Mouse (Mus musculus): ENCODE data around the gene Rassf1. TPM values are rescaled to one million over a fixed set of nuclear protein-coding genes. Genes with fewer than 3 reads are reported as not detected.

Rassf1 gene
- polyA plus RNA-seq, 1 experiment: 15.9 TPM

- TF ChIP-seq GATA1 (IDR thresholded peaks at IDR 0.05; ENCODE audit: low read length): no peak
Observed at GRCm38 (mm10) chr9:107533791-107534407, 17.5 kb upstream of the Rassf1 start, which contains the start of gene Tmem115. Gene Tmem115 (plus strand): TSS chr9:107533945.

DNA sequence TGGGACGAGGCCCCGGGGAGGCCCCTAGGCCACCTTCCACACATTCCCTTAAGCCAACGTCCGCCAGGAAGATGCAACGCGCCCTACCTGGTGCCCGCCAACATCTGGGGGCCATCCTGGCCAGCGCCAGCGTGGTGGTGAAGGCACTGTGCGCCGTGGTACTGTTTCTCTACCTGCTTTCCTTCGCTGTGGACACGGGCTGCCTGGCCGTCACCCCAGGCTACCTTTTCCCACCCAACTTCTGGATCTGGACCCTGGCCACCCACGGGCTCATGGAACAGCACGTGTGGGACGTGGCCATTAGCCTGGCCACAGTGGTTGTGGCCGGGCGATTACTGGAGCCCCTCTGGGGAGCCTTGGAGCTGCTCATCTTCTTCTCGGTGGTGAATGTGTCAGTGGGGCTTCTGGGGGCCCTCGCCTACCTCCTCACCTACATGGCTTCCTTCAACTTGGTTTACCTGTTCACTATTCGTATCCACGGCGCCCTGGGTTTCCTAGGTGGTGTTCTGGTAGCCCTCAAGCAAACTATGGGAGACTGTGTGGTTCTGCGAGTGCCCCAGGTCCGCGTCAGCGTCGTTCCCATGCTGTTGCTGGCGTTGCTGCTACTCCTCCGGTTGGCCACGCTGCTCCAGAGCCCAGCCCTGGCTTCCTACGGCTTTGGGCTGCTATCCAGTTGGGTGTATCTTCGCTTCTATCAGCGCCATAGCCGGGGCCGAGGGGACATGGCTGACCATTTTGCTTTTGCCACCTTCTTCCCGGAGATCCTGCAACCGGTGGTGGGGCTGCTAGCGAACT lies 16.8 kb upstream of the Rassf1 start:
- TF ChIP-seq GATA1 (IDR thresholded peaks at IDR 0.05; ENCODE audit: low read length): no peak

DNA sequence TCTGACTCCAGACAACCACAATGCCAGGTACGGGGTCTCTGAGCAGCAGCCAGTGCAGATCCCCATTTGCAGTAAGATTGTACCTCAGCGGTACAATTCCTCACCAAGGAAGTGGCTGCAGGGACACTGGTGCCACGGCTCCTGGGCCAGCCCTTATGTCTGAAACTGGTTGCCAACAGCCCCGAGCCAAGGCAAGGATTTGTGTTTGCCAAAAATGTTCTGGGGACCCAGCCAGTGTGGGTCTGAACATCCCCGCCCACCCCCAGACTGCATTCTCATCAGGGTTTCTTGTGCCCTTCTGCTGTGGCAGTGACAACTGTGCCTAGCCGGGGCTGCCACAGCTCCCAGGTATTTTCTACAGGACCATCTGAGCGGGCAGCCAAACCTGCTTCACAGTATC lies 13.1 kb upstream of the Rassf1 start:
- TF ChIP-seq GATA1 (IDR thresholded peaks at IDR 0.05; ENCODE audit: low read length): no peak

DNA sequence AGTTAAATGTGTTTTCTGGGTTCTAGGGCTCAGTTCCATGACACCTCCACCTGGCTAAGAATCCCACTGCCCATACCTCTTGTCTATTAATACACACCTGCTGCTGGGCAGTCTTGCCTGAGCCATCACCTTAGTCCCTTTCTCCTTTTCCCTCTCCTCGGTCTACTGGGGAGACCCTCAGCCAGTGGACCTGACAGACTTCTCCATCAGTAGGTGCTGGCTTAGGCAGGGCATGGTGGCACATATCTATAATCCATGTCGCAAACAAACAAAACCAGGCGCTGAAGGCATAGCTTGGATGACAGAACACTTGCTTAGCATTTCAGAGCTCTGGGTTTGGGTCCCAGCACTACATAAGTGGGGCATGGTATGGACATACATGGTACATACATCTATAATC lies 12.6 kb upstream of the Rassf1 start:
- TF ChIP-seq GATA1 (IDR thresholded peaks at IDR 0.05; ENCODE audit: low read length): no peak

DNA sequence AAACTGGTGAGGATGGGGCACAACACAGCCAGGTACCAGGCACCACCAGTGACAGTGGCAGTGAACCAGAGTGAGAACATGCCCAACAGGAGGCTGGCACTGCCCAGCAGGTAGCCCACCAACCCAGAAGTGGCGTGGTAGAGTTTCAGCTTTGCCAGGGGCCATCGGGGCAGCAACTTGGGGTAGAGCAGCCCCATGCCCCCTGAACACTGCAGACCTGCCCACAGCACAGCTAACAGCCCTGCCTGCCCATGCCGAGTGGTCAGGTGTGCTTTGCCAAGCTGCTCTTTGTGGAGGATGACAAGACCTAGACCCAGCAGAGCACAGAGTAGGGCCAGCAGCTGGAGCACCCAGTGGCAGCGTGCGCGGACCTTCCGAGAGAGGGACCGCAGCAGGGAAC lies 11.4 kb upstream of the Rassf1 start:
- TF ChIP-seq GATA1 (IDR thresholded peaks at IDR 0.05; ENCODE audit: low read length): no peak

DNA sequence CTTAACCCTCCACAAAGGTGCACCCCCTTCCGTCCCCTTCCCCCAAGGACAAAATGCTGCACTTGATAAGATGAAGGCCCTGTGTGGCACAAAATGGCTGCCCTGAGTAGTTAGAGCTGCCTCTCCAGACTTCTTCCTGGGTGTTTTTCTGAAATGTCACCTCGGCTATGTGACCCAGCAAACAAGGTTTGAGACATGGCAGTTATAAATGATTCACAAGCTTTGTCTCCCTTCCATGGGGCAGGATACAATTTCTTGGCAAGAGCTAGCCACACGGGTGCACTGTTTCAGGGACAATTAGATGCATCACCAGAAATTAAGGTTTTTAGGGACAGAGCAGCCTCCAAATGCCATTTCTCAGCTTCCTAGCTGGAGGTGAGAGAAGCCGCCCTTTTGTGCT lies 10.9 kb upstream of the Rassf1 start:
- TF ChIP-seq GATA1 (IDR thresholded peaks at IDR 0.05; ENCODE audit: low read length): no peak

DNA sequence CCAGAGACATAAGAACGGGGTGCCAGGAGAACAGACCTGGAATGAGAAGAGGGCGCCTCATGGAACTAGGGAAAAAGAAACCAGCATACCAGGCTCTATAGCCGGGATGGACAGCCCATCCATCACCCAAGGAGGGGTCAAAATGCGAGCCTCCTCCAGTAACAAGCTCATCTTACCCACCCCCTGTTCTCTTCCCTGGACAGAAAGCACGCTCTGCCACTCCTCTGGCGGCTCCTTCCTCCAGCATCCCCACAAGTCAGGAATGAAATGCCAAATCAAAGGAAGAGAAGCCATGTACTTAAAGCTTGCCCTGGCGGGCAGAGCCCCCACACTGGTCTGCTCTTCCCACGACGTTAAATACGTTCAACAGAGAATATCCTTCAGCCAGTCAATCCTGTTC lies 10.3 kb upstream of the Rassf1 start:
- TF ChIP-seq GATA1 (IDR thresholded peaks at IDR 0.05; ENCODE audit: low read length): no peak

- no peak for TF ChIP-seq GATA1 (IDR thresholded peaks at IDR 0.05; ENCODE audit: low read length)
Observed at GRCm38 (mm10) chr9:107541474-107542351, 9.6 kb upstream of the Rassf1 start, which contains the start of the genes Cyb561d2 and Nprl2. Gene Cyb561d2 (minus strand): TSS chr9:107542193. Gene Nprl2 (plus strand): TSS chr9:107542226.

GRCm38 (mm10) chr9:107542352-107542686 lies 9.0 kb upstream of the Rassf1 start:
- no peak for TF ChIP-seq GATA1 (IDR thresholded peaks at IDR 0.05; ENCODE audit: low read length)

GRCm38 (mm10) chr9:107542721-107543120 lies 8.6 kb upstream of the Rassf1 start:
- TF ChIP-seq GATA1 (IDR thresholded peaks at IDR 0.05; ENCODE audit: low read length): no peak

GRCm38 (mm10) chr9:107543299-107543698 lies 8.1 kb upstream of the Rassf1 start:
- TF ChIP-seq GATA1 (IDR thresholded peaks at IDR 0.05; ENCODE audit: low read length): no peak

DNA sequence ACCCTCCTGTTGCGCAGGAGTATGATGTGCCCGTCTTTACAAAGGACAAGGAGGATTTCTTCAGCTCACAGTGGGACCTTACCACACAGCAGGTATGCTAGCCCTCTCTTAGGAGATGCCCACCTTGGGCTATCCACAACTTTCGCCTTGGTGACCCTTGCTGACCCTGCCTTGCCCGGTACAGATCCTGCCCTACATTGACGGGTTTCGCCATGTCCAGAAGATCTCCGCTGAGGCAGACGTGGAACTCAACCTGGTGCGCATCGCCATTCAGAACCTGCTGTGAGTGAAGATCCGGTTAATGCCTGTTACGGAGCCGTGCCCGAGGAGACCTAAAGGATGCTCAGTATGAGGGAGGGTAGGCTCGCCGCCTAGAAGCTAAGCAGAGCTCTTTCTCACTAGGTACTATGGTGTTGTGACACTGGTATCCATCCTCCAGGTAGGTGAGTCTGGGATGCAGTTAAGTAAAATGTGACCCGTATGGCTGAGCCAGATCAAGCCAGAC lies 7.1 kb upstream of the Rassf1 start:
- no peak for TF ChIP-seq GATA1 (IDR thresholded peaks at IDR 0.05; ENCODE audit: low read length)

- TF ChIP-seq GATA1 (IDR thresholded peaks at IDR 0.05; ENCODE audit: low read length): no peak
Observed at GRCm38 (mm10) chr9:107544729-107545128, 6.6 kb upstream of the Rassf1 start.

DNA sequence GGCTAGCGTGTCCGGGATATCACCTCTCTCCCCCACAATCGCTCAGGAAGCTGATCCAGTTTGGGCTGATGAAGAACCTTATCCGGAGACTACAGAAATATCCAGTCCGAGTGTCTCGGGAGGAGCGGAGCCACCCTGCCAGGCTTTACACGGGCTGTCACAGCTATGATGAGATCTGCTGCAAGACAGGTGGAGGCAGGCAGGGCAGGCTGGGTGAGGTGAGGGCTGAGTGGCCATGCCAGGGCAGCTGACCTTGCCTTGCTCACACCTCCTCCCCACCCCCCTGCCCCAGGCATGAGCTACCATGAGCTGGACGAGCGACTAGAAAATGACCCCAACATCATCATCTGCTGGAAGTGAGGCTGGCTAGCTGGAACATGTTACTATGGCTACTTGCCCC lies 6.2 kb upstream of the Rassf1 start:
- no peak for TF ChIP-seq GATA1 (IDR thresholded peaks at IDR 0.05; ENCODE audit: low read length)

DNA sequence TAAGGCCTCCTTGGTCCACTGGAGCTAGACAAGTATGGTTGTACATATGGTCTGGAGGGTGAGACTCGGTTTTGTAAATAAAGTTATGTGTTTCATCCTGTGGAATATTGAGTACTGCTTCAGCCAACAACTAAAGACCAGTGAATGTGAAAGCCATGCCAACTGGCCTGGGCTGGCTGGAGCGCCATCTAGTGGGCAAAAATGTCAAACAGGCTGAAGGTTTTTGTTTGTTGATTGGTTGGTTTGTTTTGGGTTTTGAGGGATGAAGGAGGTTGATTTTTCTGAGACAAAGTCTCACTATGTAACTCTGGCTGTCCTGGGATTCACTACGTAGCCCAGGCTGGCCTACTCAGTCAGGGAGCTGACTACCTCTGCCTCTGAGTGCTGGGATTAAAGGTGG lies 5.8 kb upstream of the Rassf1 start:
- TF ChIP-seq GATA1 (IDR thresholded peaks at IDR 0.05; ENCODE audit: low read length): no peak

- TF ChIP-seq GATA1 (IDR thresholded peaks at IDR 0.05; ENCODE audit: low read length): no peak
Observed at GRCm38 (mm10) chr9:107547026-107547425, 4.3 kb upstream of the Rassf1 start, which contains the start of gene Zmynd10. Gene Zmynd10 (plus strand): TSS chr9:107547298.
